Mouse (Mus musculus): Measurements from ENCODE around the gene Gm21778. TPM values are rescaled to one million over a fixed set of nuclear protein-coding genes. Genes with fewer than 3 reads are reported as not detected.
"Not testable (repeated sequence)": the region's sequence is repeated elsewhere in the genome, so short reads cannot be mapped to it uniquely, and the experiment has no call there.

Gene Gm21778
- not detected in 2 replicates for polyA plus RNA-seq (2015; fragmentation: Nextera tagmentation; extraction: Ambion mirVana)

GRCm38 (mm10) chrY:5942160-5942559 is at the start of gene Gm21778:
TSS of gene Gm21778 (plus strand) at chrY:5942460.
- not testable (repeated sequence) for H3K36me3 ChIP-seq; H3K27me3 ChIP-seq; H3K4me3 ChIP-seq (replicated peaks); H3K9ac ChIP-seq; H3K4me2 ChIP-seq (replicated peaks); H3K27ac ChIP-seq (replicated peaks); ATAC-seq (ENCODE audit: insufficient number of reproducible peaks, low FRiP score, low TSS enrichment, low read depth); H3K9me3 ChIP-seq (replicated peaks); H3K4me1 ChIP-seq

Other genes starting within 250 kb of the Gm21778 start
- not detected in 2 replicates for gene Gm20914, start 216.5 kb upstream of the Gm21778 start, polyA plus RNA-seq (2015; fragmentation: Nextera tagmentation; extraction: Ambion mirVana)
- not detected in 2 replicates for gene Gm28171, start 149.1 kb upstream of the Gm21778 start, polyA plus RNA-seq (2015; fragmentation: Nextera tagmentation; extraction: Ambion mirVana)

All from embryonic facial prominence, embryonic 15.5 days (tissue).